Mouse (Mus musculus): ENCODE measurements around the gene Cdk19. TPM values are rescaled to one million over a fixed set of nuclear protein-coding genes. Genes with fewer than 3 reads are reported as not detected.
"Not testable (repeated sequence)": the region's sequence is repeated elsewhere in the genome, so short reads cannot be mapped to it uniquely, and the experiment has no call there.

Cdk19 gene
- polyA plus RNA-seq, 1 experiment = 0.47 TPM

DNA sequence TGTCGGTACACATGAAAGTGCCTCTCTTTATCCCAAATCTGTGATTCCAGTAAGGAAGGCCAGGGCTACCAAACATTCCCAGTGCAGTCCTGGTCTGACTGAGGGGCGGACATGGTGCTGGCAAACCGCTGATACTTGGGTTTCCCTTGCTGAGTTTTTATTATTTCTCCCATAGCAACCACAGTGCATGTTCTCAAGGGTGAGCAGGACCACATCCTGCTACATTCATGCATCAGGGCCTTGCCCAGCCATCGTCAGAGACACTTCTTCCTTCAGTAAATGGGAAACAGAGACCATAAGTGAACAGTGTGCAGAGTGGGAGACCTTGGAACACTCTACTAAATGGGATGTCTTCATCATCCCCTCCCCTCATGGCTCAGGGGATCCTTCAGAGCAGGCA lies 60.9 kb downstream of the Cdk19 start:
- H3K4me1 ChIP-seq (ENCODE audit: control insufficient read depth) = peaks cover 2% of the 10 kb centered on the region; the same call in 1 of the 2 replicates
- H3K27me3 ChIP-seq (ENCODE audit: control insufficient read depth) = no peaks in the 10 kb centered on the region
- no peak for TF ChIP-seq GATA1 (IDR thresholded peaks at IDR 0.05; ENCODE audit: low read length)
- peaks cover 3% of the 10 kb centered on the region for H3K36me3 ChIP-seq (ENCODE audit: control insufficient read depth)
- no peaks in the 10 kb centered on the region for H3K9me3 ChIP-seq (ENCODE audit: control insufficient read depth, low read length)
- no peak overlapping the region for H3K4me3 ChIP-seq (replicated peaks)

DNA sequence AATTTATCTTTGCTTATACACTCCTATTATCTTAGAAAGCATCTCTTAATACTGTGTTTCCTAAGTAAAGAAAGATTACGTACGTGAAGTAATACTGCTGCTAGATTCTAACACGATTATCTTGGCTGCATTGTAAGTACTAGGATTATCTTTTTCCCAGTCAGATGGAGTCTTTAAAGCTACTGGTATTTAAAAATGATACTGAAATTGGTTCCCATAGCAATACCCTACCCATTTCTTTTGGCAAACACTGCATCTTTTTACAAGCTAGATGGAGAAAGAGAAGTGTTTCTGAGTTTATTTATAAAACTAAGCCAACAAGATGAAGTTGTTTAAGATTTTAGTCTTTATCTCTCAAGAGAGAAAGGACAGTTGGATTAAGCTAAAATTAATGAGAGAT lies 67.3 kb downstream of the Cdk19 start:
- Histone ChIP-seq H3K4me1 (ENCODE audit: control insufficient read depth) (no peaks in the 10 kb centered on the region), H3K36me3 (ENCODE audit: control insufficient read depth) (no peaks in the 10 kb centered on the region), H3K9me3 (ENCODE audit: control insufficient read depth, low read length) (no peaks in the 10 kb centered on the region), H3K27me3 (ENCODE audit: control insufficient read depth) (no peaks in the 10 kb centered on the region), H3K4me3 (replicated peaks) (no peak overlapping the region)
- TF ChIP-seq TAL1 (IDR thresholded peaks at IDR 0.05; ENCODE audit: low read length) (no peak), GATA1 (IDR thresholded peaks at IDR 0.05; ENCODE audit: low read length) (no peak)

DNA sequence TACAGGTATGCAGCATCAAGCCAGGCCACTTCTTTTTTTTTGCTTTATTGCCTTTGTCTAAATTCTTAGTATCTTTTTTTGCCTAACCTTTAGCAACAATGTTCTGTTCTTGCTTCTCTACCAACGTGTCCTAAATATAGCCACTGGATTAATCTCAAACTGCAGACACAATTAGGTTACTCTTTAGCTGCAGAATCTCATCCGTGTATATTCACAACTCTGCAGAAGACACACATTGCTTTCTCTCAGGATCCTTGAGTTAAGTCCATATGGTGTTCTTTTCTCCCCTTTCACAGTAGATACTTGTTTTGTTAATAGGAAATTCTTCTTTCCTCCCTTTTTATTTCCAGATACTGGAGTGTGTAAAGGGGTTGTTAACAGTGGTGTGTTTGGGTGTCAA lies 70.0 kb downstream of the Cdk19 start:
- H3K9me3 ChIP-seq (ENCODE audit: control insufficient read depth, low read length) = no peaks in the 10 kb centered on the region
- no peak for TF ChIP-seq GATA1 (IDR thresholded peaks at IDR 0.05; ENCODE audit: low read length)
- TF ChIP-seq TAL1 (IDR thresholded peaks at IDR 0.05; ENCODE audit: low read length) = no peak
- H3K27me3 ChIP-seq (ENCODE audit: control insufficient read depth) = no peaks in the 10 kb centered on the region
- no peaks in the 10 kb centered on the region for H3K36me3 ChIP-seq (ENCODE audit: control insufficient read depth)
- no peak overlapping the region for H3K4me3 ChIP-seq (replicated peaks)
- no peaks in the 10 kb centered on the region for H3K4me1 ChIP-seq (ENCODE audit: control insufficient read depth)

DNA sequence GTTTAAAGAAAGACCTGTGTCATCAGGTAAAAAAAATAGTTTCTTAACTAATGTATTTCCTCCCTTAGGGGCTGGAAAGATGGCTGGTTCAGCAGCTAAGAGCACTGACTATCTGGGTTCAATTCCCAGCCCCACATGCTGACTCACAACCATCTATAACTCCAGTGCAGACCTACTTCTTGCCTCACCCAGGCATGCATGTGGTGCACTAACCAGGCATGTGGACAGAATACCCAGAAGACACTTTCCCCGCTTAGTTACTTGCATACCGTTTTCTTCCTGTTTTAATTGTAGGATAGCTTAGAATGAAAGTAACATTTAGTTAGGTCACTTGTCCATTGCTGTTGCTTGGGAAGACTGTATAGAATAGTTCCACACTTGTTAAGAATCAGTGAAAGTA lies 72.0 kb downstream of the Cdk19 start:
- Histone ChIP-seq H3K9me3 (ENCODE audit: control insufficient read depth, low read length) (no peaks in the 10 kb centered on the region), H3K27me3 (ENCODE audit: control insufficient read depth) (no peaks in the 10 kb centered on the region), H3K4me1 (ENCODE audit: control insufficient read depth) (no peaks in the 10 kb centered on the region), H3K4me3 (replicated peaks) (no peak overlapping the region), H3K36me3 (ENCODE audit: control insufficient read depth) (no peaks in the 10 kb centered on the region)
- no peak for TF ChIP-seq GATA1 (IDR thresholded peaks at IDR 0.05; ENCODE audit: low read length)
- no peak for TF ChIP-seq TAL1 (IDR thresholded peaks at IDR 0.05; ENCODE audit: low read length)

DNA sequence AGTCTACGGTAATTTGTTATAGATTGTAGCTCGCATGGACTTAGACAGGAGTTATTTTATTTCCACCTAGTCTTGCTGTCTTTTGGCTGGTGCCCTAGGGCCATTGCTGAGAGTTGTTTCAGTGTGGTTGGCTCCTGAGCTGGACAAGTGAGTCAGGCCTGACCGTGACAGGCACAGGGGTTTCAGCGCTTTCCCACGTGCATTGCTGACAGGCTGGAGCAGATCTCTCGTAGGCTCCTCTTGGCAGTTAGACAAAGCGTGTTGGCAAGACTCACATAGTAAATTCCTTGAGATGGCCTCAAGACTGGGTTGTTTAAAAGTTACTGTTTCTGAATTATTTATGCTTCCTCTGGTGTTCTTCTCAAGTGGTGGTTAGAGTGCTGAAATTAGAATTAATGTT lies 77.6 kb downstream of the Cdk19 start:
- Histone ChIP-seq H3K27me3 (ENCODE audit: control insufficient read depth) (no peaks in the 10 kb centered on the region), H3K4me1 (ENCODE audit: control insufficient read depth) (peaks cover 7% of the 10 kb centered on the region), H3K9me3 (ENCODE audit: control insufficient read depth, low read length) (no peaks in the 10 kb centered on the region), H3K4me3 (replicated peaks) (no peak overlapping the region), H3K36me3 (ENCODE audit: control insufficient read depth) (no peaks in the 10 kb centered on the region)
- no peak for TF ChIP-seq TAL1 (IDR thresholded peaks at IDR 0.05; ENCODE audit: low read length)
- no peak for TF ChIP-seq GATA1 (IDR thresholded peaks at IDR 0.05; ENCODE audit: low read length)

DNA sequence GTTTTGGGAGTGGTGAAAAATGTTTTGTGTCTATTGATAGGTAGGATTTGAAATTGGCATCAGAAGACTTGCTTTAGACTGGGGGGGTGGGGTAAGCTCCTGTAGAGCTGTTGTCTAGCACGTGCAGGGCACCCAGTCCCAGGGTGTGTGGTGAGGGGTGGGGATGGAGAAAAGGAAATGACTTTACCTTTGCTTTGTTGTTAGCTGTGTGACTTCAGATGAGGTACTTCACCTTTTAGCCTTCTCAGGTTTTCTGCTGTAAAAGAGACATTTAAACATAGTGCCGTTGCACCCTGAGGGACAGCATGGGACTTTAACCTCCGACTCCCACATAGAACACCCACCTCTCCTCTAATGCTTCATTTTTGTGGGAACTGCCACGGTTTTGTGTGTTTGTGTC lies 80.5 kb downstream of the Cdk19 start:
- H3K4me1 ChIP-seq (ENCODE audit: control insufficient read depth) = peaks cover 10% of the 10 kb centered on the region
- no peaks in the 10 kb centered on the region for H3K9me3 ChIP-seq (ENCODE audit: control insufficient read depth, low read length)
- H3K4me3 ChIP-seq (replicated peaks) = no peak overlapping the region
- TF ChIP-seq GATA1 (IDR thresholded peaks at IDR 0.05; ENCODE audit: low read length) (no peak), TAL1 (IDR thresholded peaks at IDR 0.05; ENCODE audit: low read length) (no peak)
- H3K27me3 ChIP-seq (ENCODE audit: control insufficient read depth) = no peaks in the 10 kb centered on the region
- no peaks in the 10 kb centered on the region for H3K36me3 ChIP-seq (ENCODE audit: control insufficient read depth)

DNA sequence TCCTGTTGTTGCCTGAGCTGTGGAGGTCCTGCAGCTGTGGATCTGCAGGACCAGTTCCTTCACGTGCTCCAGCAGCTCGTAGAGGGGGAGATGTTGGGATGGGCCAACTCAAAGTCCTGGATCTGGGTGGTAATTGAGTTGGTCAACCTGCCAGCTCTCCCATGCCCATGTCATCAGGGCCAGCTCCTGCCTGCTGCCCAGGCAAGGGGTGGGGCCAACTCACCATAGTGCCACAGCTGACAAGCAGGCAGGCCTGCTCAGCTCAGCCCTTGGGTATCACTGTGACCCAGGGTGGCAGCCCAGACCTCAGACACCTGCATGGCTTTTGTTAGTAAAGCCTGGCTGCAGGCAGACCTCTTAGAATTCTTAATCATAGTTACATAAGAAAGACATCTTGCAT lies 81.3 kb downstream of the Cdk19 start:
- no peak for TF ChIP-seq TAL1 (IDR thresholded peaks at IDR 0.05; ENCODE audit: low read length)
- no peak for TF ChIP-seq GATA1 (IDR thresholded peaks at IDR 0.05; ENCODE audit: low read length)
- Histone ChIP-seq H3K4me1 (ENCODE audit: control insufficient read depth) (peaks cover 10% of the 10 kb centered on the region), H3K9me3 (ENCODE audit: control insufficient read depth, low read length) (no peaks in the 10 kb centered on the region), H3K4me3 (replicated peaks) (no peak overlapping the region), H3K36me3 (ENCODE audit: control insufficient read depth) (no peaks in the 10 kb centered on the region), H3K27me3 (ENCODE audit: control insufficient read depth) (no peaks in the 10 kb centered on the region)

DNA sequence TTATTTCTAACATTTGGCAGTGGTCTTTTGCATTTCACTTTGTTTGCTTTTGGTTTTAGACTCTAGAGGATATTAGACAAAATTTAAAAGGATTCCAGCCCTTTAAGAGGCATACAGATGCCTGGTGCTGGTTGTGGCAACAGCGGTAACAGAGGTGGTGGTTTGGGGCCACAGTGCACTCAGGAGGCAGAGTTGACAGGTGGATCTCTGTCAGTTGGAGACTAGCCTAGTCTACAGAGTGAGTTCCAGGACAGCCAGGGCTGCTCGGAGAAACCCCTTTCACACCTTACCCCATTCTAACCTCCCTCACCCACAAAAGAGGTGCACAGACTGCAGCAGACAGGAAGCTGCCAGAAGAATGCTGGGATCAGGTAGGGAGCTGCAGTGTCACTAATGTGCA lies 82.4 kb downstream of the Cdk19 start:
- TF ChIP-seq TAL1 (IDR thresholded peaks at IDR 0.05; ENCODE audit: low read length) (no peak), GATA1 (IDR thresholded peaks at IDR 0.05; ENCODE audit: low read length) (no peak)
- Histone ChIP-seq H3K4me3 (replicated peaks) (no peak overlapping the region), H3K27me3 (ENCODE audit: control insufficient read depth) (no peaks in the 10 kb centered on the region), H3K36me3 (ENCODE audit: control insufficient read depth) (no peaks in the 10 kb centered on the region), H3K9me3 (ENCODE audit: control insufficient read depth, low read length) (no peaks in the 10 kb centered on the region), H3K4me1 (ENCODE audit: control insufficient read depth) (peaks cover 10% of the 10 kb centered on the region)

DNA sequence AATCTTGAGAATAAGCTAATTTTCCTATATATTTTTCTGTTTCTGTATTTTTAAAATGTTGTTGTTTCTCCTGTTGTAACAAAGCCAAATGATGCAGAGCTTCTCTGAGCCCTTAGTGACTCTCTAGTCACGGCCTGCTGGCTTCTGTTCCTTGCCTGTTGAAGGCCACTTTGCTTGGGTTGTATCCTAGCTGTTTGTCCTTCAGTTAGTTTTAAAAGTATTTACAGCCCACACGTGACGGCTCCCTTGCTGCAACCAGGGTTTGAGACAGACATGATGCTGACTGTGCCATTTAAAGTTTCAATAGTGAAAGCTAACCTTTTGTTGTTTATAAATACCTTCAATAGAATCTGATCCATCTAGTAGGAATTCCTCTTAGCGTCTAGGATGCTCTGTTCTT lies 83.3 kb downstream of the Cdk19 start:
- Histone ChIP-seq H3K9me3 (ENCODE audit: control insufficient read depth, low read length) (no peaks in the 10 kb centered on the region), H3K27me3 (ENCODE audit: control insufficient read depth) (no peaks in the 10 kb centered on the region), H3K4me1 (ENCODE audit: control insufficient read depth) (peaks cover 8% of the 10 kb centered on the region), H3K4me3 (replicated peaks) (no peak overlapping the region), H3K36me3 (ENCODE audit: control insufficient read depth) (no peaks in the 10 kb centered on the region)
- TF ChIP-seq GATA1 (IDR thresholded peaks at IDR 0.05; ENCODE audit: low read length) (no peak), TAL1 (IDR thresholded peaks at IDR 0.05; ENCODE audit: low read length) (no peak)

DNA sequence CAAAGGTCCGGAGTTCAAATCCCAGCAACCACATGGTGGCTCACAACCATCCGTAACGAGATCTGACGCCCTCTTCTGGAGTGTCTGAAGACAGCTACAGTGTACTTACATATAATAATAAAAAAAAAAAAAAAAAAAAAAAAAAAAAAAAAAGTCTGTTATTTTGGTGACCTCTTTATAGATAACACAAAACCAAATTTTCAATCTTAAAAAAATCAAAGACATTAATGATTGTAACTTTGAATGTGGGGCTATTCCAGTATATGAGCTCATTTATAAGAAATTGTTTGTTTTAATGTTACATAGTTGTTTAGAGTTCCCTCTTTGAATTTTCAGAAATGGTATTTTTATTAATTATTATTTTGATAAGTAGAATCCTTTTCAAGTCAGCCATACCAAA lies 85.1 kb downstream of the Cdk19 start:
- H3K4me3 ChIP-seq (replicated peaks); H3K36me3 ChIP-seq (ENCODE audit: control insufficient read depth); H3K4me1 ChIP-seq (ENCODE audit: control insufficient read depth); H3K27me3 ChIP-seq (ENCODE audit: control insufficient read depth); H3K9me3 ChIP-seq (ENCODE audit: control insufficient read depth, low read length): not testable (repeated sequence)

Measured in erythroblast, embryonic 14.5 days (primary cell).